13 mouse cellular contexts compared by ENCODE assay signal in the genomic region with DNA sequence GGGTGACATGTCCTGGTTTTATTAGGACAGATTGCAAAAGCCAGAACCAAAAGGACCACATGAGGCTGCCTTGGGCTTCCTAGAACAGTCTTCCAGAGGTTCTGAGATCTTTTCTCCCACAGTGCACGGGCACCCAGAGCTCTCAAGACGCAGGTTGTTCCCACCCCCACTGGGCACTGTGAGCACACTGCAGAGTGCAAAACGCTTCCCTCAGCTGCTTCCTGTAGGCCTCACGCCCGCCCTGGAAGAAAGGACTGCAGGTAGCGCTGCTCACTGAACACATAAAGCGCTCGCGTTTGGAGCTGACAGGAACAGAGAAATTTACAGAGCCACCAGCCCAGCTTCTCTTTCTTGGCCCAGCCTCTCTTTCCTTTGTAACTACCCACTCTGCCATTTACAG.
"Had no signal": no experiment of that assay in that cellular context is flagged by ENCODE, and none has a peak within 500 bp of the region (broad histone marks: within the 10 kb centered on the region; RNA-seq: fewer than 3 reads in every experiment).

No protein-coding gene starts in this region.

- H3K4me1 ChIP-seq: liver, embryonic 15.5 days; midbrain, embryonic 15.5 days had no signal

- DNase-seq: kidney, adult 18-20 months; kidney, postnatal 10 days; kidney, postnatal 4 days; left cerebral cortex, postnatal 4 days; lung, adult 2 months; lung, postnatal 36 days; thymus, postnatal 25 days had no signal

- H3K27me3 ChIP-seq: liver, embryonic 15.5 days; midbrain, embryonic 15.5 days; neural tube, embryonic 12.5 days had no signal

- H3K9ac ChIP-seq: liver, embryonic 15.5 days; midbrain, embryonic 15.5 days; neural tube, embryonic 12.5 days had no signal

- H3K27ac ChIP-seq: layer of hippocampus, adult 2 months; liver, embryonic 15.5 days; midbrain, embryonic 15.5 days; neural tube, embryonic 12.5 days had no signal

- H3K36me3 ChIP-seq: liver, embryonic 15.5 days; midbrain, embryonic 15.5 days; neural tube, embryonic 12.5 days had no signal

- H3K9me3 ChIP-seq: liver, embryonic 15.5 days; midbrain, embryonic 15.5 days; neural tube, embryonic 12.5 days had no signal

- H3K4me2 ChIP-seq: liver, embryonic 11.5 days; liver, embryonic 15.5 days; midbrain, embryonic 15.5 days; neural tube, embryonic 12.5 days had no signal

- ATAC-seq: lung, postnatal 0 days; midbrain, embryonic 15.5 days had no signal

- H3K4me3 ChIP-seq: layer of hippocampus, adult 2 months; liver, embryonic 15.5 days; midbrain, embryonic 15.5 days; neural tube, embryonic 12.5 days had no signal
